Mouse (Mus musculus): ENCODE measurements around the gene Tenm4.

DNA sequence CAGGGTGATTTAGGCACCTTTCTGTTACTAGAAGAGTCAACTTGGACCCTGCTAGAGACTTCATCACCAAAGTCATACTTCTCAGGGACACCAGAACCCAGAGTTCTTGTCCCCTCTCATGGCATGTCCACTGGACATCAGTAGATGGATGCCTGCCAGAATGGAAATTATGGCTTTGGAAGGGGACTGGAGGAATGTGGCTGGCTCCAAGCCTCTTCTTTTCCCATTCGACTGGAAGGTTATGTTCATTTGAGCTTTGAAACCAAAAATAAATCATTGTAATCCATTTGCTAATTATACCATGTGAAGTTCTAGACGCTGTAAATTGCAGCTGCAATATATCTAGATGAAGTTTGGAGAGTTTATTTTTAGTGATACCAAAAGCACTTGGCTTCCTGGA lies 320.9 kb downstream of the Tenm4 start:
- TF ChIP-seq MAZ (IDR thresholded peaks at IDR 0.05; ENCODE audit: low read depth, low read length) (no peak), CTCF (conservative IDR thresholded peaks at IDR 0.05 in 1 of 2, IDR thresholded peaks at IDR 0.05 in 1 of 2; ENCODE audit: low read depth in 2 of 2, low read length in 2 of 2) (no peak), SIN3A (IDR thresholded peaks at IDR 0.05; ENCODE audit: low read length) (no peak), BHLHE40 (IDR thresholded peaks at IDR 0.05; ENCODE audit: low read depth, low read length) (no peak), MEF2A (IDR thresholded peaks at IDR 0.05; ENCODE audit: borderline replicate concordance, low read depth, low read length) (no peak), ZC3H11A (IDR thresholded peaks at IDR 0.05; ENCODE audit: low read depth, low read length) (no peak), POLR2A (IDR thresholded peaks at IDR 0.05; ENCODE audit: low read depth, low read length) (no peak), POLR2AphosphoS2 (IDR thresholded peaks at IDR 0.05; ENCODE audit: low read depth, low read length) (no peak), SMC3 (IDR thresholded peaks at IDR 0.05; ENCODE audit: low read depth, low read length) (no peak), ZMIZ1 (IDR thresholded peaks at IDR 0.05; ENCODE audit: low read depth, low read length) (no peak)

Measured in CH12.LX (cell line).